Mouse (Mus musculus) forebrain, embryonic 15.5 days (tissue): ENCODE data around the gene Olfr495. TPM values are rescaled to one million over a fixed set of nuclear protein-coding genes. Genes with fewer than 3 reads are reported as not detected.

Experiments used
- ATAC-seq: fragments of 200-750 bp; cut with Nextera tagmentation; replicated peaks from 2 replicates; pipeline ENCODE4 v1.8.0; 2017; ENCODE audit warnings: mild to moderate bottlenecking, moderate TSS enrichment, moderate library complexity
- H3K27ac ChIP-seq: fragments of 300-500 bp; sonication (generic); replicated peaks from 2 replicates; pipeline ENCODE4 v1.5.1; 2015; ENCODE audit warnings: mild to moderate bottlenecking, inconsistent platforms
- H3K27me3 ChIP-seq: fragments of 300-500 bp; sonication (generic); 2 replicates; pipeline ENCODE4 v1.6.1; 2015; ENCODE audit warnings: inconsistent platforms
- H3K36me3 ChIP-seq: fragments of 300-500 bp; sonication (generic); 2 replicates; pipeline ENCODE4 v1.6.1; 2015; ENCODE audit warnings: mild to moderate bottlenecking, inconsistent platforms
- H3K4me1 ChIP-seq: fragments of 300-500 bp; sonication (generic); 2 replicates; pipeline ENCODE4 v1.6.1; 2015; ENCODE audit warnings: inconsistent platforms
- H3K4me2 ChIP-seq: fragments of 300-500 bp; sonication (generic); replicated peaks from 2 replicates; pipeline ENCODE4 v1.6.1; 2015; ENCODE audit warnings: mild to moderate bottlenecking, inconsistent platforms
- H3K4me3 ChIP-seq: fragments of 300-500 bp; sonication (generic); 2 replicates; pipeline ENCODE4 v1.5.1; 2015; ENCODE audit warnings: mild to moderate bottlenecking, inconsistent platforms
- H3K9ac ChIP-seq: fragments of 300-500 bp; sonication (generic); replicated peaks from 2 replicates; pipeline ENCODE4 v1.6.1; 2015; ENCODE audit warnings: mild to moderate bottlenecking, inconsistent platforms
- H3K9me3 ChIP-seq: fragments of 300-500 bp; sonication (generic); 2 replicates; pipeline ENCODE4 v1.6.1; 2016; ENCODE audit warnings: inconsistent platforms
- WGBS: fragments of 180-500 bp; shearing (Covaris S2); methylation state at CpG from one replicate; pipeline ENCODE4 v1.1.7; 2015; ENCODE audit warnings: mixed read lengths; 5-methylcytosine and 5-hydroxymethylcytosine counted together
- polyA plus RNA-seq: library from polyadenylated mRNA; unstranded; fragments of >200 nt; fragmentation: Nextera tagmentation; extraction: Ambion mirVana; gene quantifications from 2 replicates; pipeline ENCODE4 v1.2.1, GENCODE M21; 2015

The Olfr495 gene
- not detected in 2 replicates for polyA plus RNA-seq

- ATAC-seq: no peak
- Histone ChIP-seq H3K9me3 (no peaks in the 10 kb centered on the region), H3K4me1 (no peaks in the 10 kb centered on the region), H3K9ac (no peak within 1 kb of the TSS), H3K27me3 (no peaks in the 10 kb centered on the region), H3K4me2 (no peak within 1 kb of the TSS), H3K36me3 (no peaks in the 10 kb centered on the region), H3K4me3 (no peak within 1 kb of the TSS), H3K27ac (no peak within 1 kb of the TSS)
- WGBS: 72% methylated on average over 1 of the region's 1 CpGs
Observed at GRCm38 (mm10) chr7:108392867-108393266, at the start of gene Olfr495. Gene Olfr495, plus strand, starts transcription at chr7:108393167.

- Histone ChIP-seq H3K36me3 (no peaks in the 10 kb centered on the region), H3K4me1 (no peaks in the 10 kb centered on the region), H3K9me3 (no peaks in the 10 kb centered on the region), H3K9ac (no peak within 1 kb of the TSS), H3K4me3 (no peak within 1 kb of the TSS), H3K4me2 (no peak within 1 kb of the TSS), H3K27me3 (no peaks in the 10 kb centered on the region), H3K27ac (no peak within 1 kb of the TSS)
- no peak for ATAC-seq
- 77% methylated on average over 1 of the region's 1 CpGs for WGBS
Observed at GRCm38 (mm10) chr7:108346879-108347278, 46.1 kb upstream of the Olfr495 start, which contains the start of gene Olfr493. Gene Olfr493, minus strand, starts transcription at chr7:108346979.

GRCm38 (mm10) chr7:108365035-108365434 lies 27.9 kb upstream of the Olfr495 start, which contains the start of gene Olfr494:
Gene Olfr494, plus strand, starts transcription at chr7:108365335.
- WGBS: 85% methylated on average over 3 of the region's 3 CpGs
- no peak within 1 kb of the TSS for H3K4me2 ChIP-seq

GRCm38 (mm10) chr7:108420121-108420520 lies 27.2 kb downstream of the Olfr495 start, which contains the start of gene Olfr497:
Gene Olfr497, plus strand, starts transcription at chr7:108420421.
- no peaks in the 10 kb centered on the region for H3K4me1 ChIP-seq
- WGBS: 84% methylated on average over 2 of the region's 2 CpGs
- no peak within 1 kb of the TSS for H3K27ac ChIP-seq
- no peaks in the 10 kb centered on the region for H3K9me3 ChIP-seq
- no peak within 1 kb of the TSS for H3K4me2 ChIP-seq
- H3K27me3 ChIP-seq: no peaks in the 10 kb centered on the region
- ATAC-seq: no peak
- no peak within 1 kb of the TSS for H3K9ac ChIP-seq
- H3K36me3 ChIP-seq: no peaks in the 10 kb centered on the region
- no peak within 1 kb of the TSS for H3K4me3 ChIP-seq

More at GRCm38 (mm10) chr7:108365035-108365434, 27.9 kb upstream of the Olfr495 start, which contains the start of gene Olfr494:
- ATAC-seq: no peak
- no peak within 1 kb of the TSS for H3K4me3 ChIP-seq
- H3K36me3 ChIP-seq: no peaks in the 10 kb centered on the region
- no peak within 1 kb of the TSS for H3K27ac ChIP-seq
- H3K4me1 ChIP-seq: no peaks in the 10 kb centered on the region
- H3K9me3 ChIP-seq: no peaks in the 10 kb centered on the region
- no peak within 1 kb of the TSS for H3K9ac ChIP-seq
- no peaks in the 10 kb centered on the region for H3K27me3 ChIP-seq

Other genes starting within 250 kb of the Olfr495 start
- gene Olfr485, start 233.3 kb upstream of the Olfr495 start, polyA plus RNA-seq: not detected in 2 replicates
- not detected in 2 replicates for gene Olfr486, start 220.4 kb upstream of the Olfr495 start, polyA plus RNA-seq
- not detected in 2 replicates for gene Olfr487, start 178.5 kb upstream of the Olfr495 start, polyA plus RNA-seq
- gene Olfr488, start 134.8 kb upstream of the Olfr495 start, polyA plus RNA-seq: not detected in 2 replicates
- gene Olfr490, start 104.2 kb upstream of the Olfr495 start, polyA plus RNA-seq: not detected in 2 replicates
- not detected in 2 replicates for gene Olfr491, start 79.7 kb upstream of the Olfr495 start, polyA plus RNA-seq
- not detected in 2 replicates for gene Olfr492, start 69.5 kb upstream of the Olfr495 start, polyA plus RNA-seq
- not detected in 2 replicates for gene Olfr493, start 46.2 kb upstream of the Olfr495 start, polyA plus RNA-seq
- not detected in 2 replicates for gene Olfr494, start 27.8 kb upstream of the Olfr495 start, polyA plus RNA-seq
- not detected in 2 replicates for gene Olfr497, start 27.3 kb downstream of the Olfr495 start, polyA plus RNA-seq
- not detected in 2 replicates for gene Olfr498, start 72.2 kb downstream of the Olfr495 start, polyA plus RNA-seq
- not detected in 2 replicates for gene Olfr502, start 131.9 kb downstream of the Olfr495 start, polyA plus RNA-seq
- not detected in 2 replicates for gene Olfr503, start 151.4 kb downstream of the Olfr495 start, polyA plus RNA-seq
- gene Olfr504, start 172.6 kb downstream of the Olfr495 start, polyA plus RNA-seq: not detected in 2 replicates
- gene Olfr506, start 217.6 kb downstream of the Olfr495 start, polyA plus RNA-seq: not detected in 2 replicates
- gene Olfr507, start 228.6 kb downstream of the Olfr495 start, polyA plus RNA-seq: not detected in 2 replicates
- not detected in 2 replicates for gene Olfr508, start 236.8 kb downstream of the Olfr495 start, polyA plus RNA-seq